Mouse (Mus musculus) macrophage (primary cell): Measurements from ENCODE around the gene Hnrnpl. TPM values are rescaled to one million over a fixed set of nuclear protein-coding genes. Genes with fewer than 3 reads are reported as not detected.

ENCODE experiments used
- H3K27ac ChIP-seq: fragments of 350-480 bp; formaldehyde crosslinking; 2 replicates; pipeline ENCODE4 v1.9.0; 2021
- H3K36me3 ChIP-seq: fragments of 350-480 bp; formaldehyde crosslinking; 2 replicates; pipeline ENCODE4 v1.9.0; 2021; ENCODE audit errors: inconsistent target
- H3K4me3 ChIP-seq: fragments of 350-480 bp; formaldehyde crosslinking; 2 replicates; pipeline ENCODE4 v1.9.0; 2021; ENCODE audit errors: inconsistent target
- H3K79me2 ChIP-seq: fragments of 350-480 bp; formaldehyde crosslinking; 2 replicates; pipeline ENCODE4 v1.9.0; 2021; ENCODE audit errors: inconsistent target
- WGBS: methylation state at CpG from one replicate; pipeline ENCODE4 v1.1.7; 2026; ENCODE audit warnings: inconsistent platforms; ENCODE audit not compliant: missing documents; 5-methylcytosine and 5-hydroxymethylcytosine counted together
- polyA plus RNA-seq: library from polyadenylated mRNA; stranded (reverse); fragments of 250-400 nt; gene quantifications from 3 replicates; pipeline ENCODE4 v1.2.4, GENCODE M21; 2018; ENCODE audit warnings: inconsistent platforms

The Hnrnpl gene
- polyA plus RNA-seq, 1 experiment from 2014 or later, result 170 TPM

GRCm38 (mm10) chr7:28796562-28796975, 11.8 kb upstream of the Hnrnpl start:
- 13% methylated on average over 32 of the region's 32 CpGs for WGBS
- Histone ChIP-seq H3K4me3 (peak overlapping the region; percentile 86), H3K36me3 (peaks cover 15% of the 10 kb centered on the region; the same call in 1 of the 2 replicates), H3K79me2 (peaks cover 12% of the 10 kb centered on the region; the same call in 1 of the 2 replicates), H3K27ac (peak overlapping the region; percentile 93)

GRCm38 (mm10) chr7:28799994-28800393, 8.3 kb upstream of the Hnrnpl start:
- Histone ChIP-seq H3K27ac (no peak overlapping the region), H3K36me3 (peaks cover 15% of the 10 kb centered on the region; the same call in 1 of the 2 replicates), H3K4me3 (no peak overlapping the region), H3K79me2 (peaks cover 12% of the 10 kb centered on the region; the same call in 1 of the 2 replicates)
- WGBS, result 94% methylated on average over 9 of the region's 9 CpGs

GRCm38 (mm10) chr7:28801451-28801850, 6.9 kb upstream of the Hnrnpl start:
- WGBS, result 100% methylated on average over 2 of the region's 3 CpGs
- no peak overlapping the region for H3K4me3 ChIP-seq
- H3K36me3 ChIP-seq, result peaks cover 15% of the 10 kb centered on the region; the same call in 1 of the 2 replicates
- no peak overlapping the region for H3K27ac ChIP-seq
- peaks cover 12% of the 10 kb centered on the region; the same call in 1 of the 2 replicates for H3K79me2 ChIP-seq

- Histone ChIP-seq H3K27ac (peak overlapping the region; percentile 40), H3K79me2 (peaks cover 9% of the 10 kb centered on the region; the same call in 1 of the 2 replicates), H3K4me3 (no peak overlapping the region), H3K36me3 (peaks cover 15% of the 10 kb centered on the region; the same call in 1 of the 2 replicates)
- WGBS, result 55% methylated on average over 10 of the region's 10 CpGs
Observed at GRCm38 (mm10) chr7:28801901-28802670, 6.3 kb upstream of the Hnrnpl start.

- Histone ChIP-seq H3K27ac (peak overlapping the region; percentile 40), H3K36me3 (peaks cover 11% of the 10 kb centered on the region; the same call in 1 of the 2 replicates), H3K4me3 (no peak overlapping the region), H3K79me2 (no peaks in the 10 kb centered on the region; the same call in 1 of the 2 replicates)
- WGBS, result 21% methylated on average over 10 of the region's 10 CpGs
Observed at GRCm38 (mm10) chr7:28802846-28803588, 5.3 kb upstream of the Hnrnpl start.

- 87% methylated on average over 4 of the region's 4 CpGs for WGBS
- Histone ChIP-seq H3K79me2 (no peaks in the 10 kb centered on the region), H3K4me3 (no peak overlapping the region), H3K27ac (no peak overlapping the region), H3K36me3 (0 out of 2 replicates have a peak, but pooled peaks cover 5% of the 10 kb centered on the region)
Observed at GRCm38 (mm10) chr7:28803756-28804155, 4.6 kb upstream of the Hnrnpl start.

- H3K27ac ChIP-seq, result no peak overlapping the region
- 71% methylated on average over 2 of the region's 4 CpGs for WGBS
- H3K36me3 ChIP-seq, result no peaks in the 10 kb centered on the region
- H3K79me2 ChIP-seq, result peaks cover 6% of the 10 kb centered on the region
- H3K4me3 ChIP-seq, result no peak overlapping the region
Observed at GRCm38 (mm10) chr7:28806869-28807268, 1.5 kb upstream of the Hnrnpl start.

- peaks cover 15% of the 10 kb centered on the region for H3K79me2 ChIP-seq
- WGBS, result 78% methylated on average over 6 of the region's 8 CpGs
- H3K36me3 ChIP-seq, result no peaks in the 10 kb centered on the region
- peak overlapping the region; percentile 68; the same call in 1 of the 2 replicates for H3K4me3 ChIP-seq
- peak overlapping the region; percentile 96 for H3K27ac ChIP-seq
Observed at GRCm38 (mm10) chr7:28807641-28808220, 610 bp upstream of the Hnrnpl start.

GRCm38 (mm10) chr7:28808957-28809393, 634 bp downstream of the Hnrnpl start:
- Histone ChIP-seq H3K36me3 (peaks cover 8% of the 10 kb centered on the region), H3K4me3 (peak overlapping the region; percentile 68), H3K79me2 (peaks cover 27% of the 10 kb centered on the region), H3K27ac (peak overlapping the region; percentile 96)
- WGBS, result 0% methylated on average over 20 of the region's 32 CpGs

GRCm38 (mm10) chr7:28809401-28810089, 1.2 kb downstream of the Hnrnpl start:
- Histone ChIP-seq H3K4me3 (peak overlapping the region; percentile 68), H3K79me2 (peaks cover 33% of the 10 kb centered on the region), H3K27ac (peak overlapping the region; percentile 96), H3K36me3 (peaks cover 13% of the 10 kb centered on the region)
- WGBS, result 0% methylated on average over 26 of the region's 35 CpGs

- H3K27ac ChIP-seq, result peak overlapping the region; percentile 96
- under 1% methylated on average over 64 of the region's 70 CpGs for WGBS
- peaks cover 22% of the 10 kb centered on the region for H3K36me3 ChIP-seq
- H3K4me3 ChIP-seq, result peak overlapping the region; percentile 71
- H3K79me2 ChIP-seq, result peaks cover 42% of the 10 kb centered on the region
Observed at GRCm38 (mm10) chr7:28810107-28811066, 2.0 kb downstream of the Hnrnpl start.

GRCm38 (mm10) chr7:28811228-28811627, 2.9 kb downstream of the Hnrnpl start:
- WGBS, result under 1% methylated on average over 40 of the region's 40 CpGs
- H3K36me3 ChIP-seq, result peaks cover 30% of the 10 kb centered on the region
- peak overlapping the region; percentile 71 for H3K4me3 ChIP-seq
- H3K27ac ChIP-seq, result peak overlapping the region; percentile 53
- H3K79me2 ChIP-seq, result peaks cover 50% of the 10 kb centered on the region

- Histone ChIP-seq H3K79me2 (peaks cover 55% of the 10 kb centered on the region), H3K27ac (peak overlapping the region; percentile 53), H3K36me3 (peaks cover 36% of the 10 kb centered on the region), H3K4me3 (peak overlapping the region; percentile 71)
- WGBS, result 5% methylated on average over 7 of the region's 7 CpGs
Observed at GRCm38 (mm10) chr7:28811640-28812275, 3.4 kb downstream of the Hnrnpl start.
